Mouse (Mus musculus): ENCODE measurements around the gene Asic2. TPM values are rescaled to one million over a fixed set of nuclear protein-coding genes. Genes with fewer than 3 reads are reported as not detected.

The Asic2 gene
- total RNA-seq, 2 experiments from 2014 or later = 0.10 TPM; not detected in 1

Other genes with a start within 250 kb of the Asic2 start
- under 1 TPM; 0.08 to 0.12 TPM for gene 5530401A14Rik, start 107.8 kb downstream of the Asic2 start, total RNA-seq (2021)
- gene Ccl2, start 67.1 kb upstream of the Asic2 start, total RNA-seq (2021) = 10 to 100 TPM in 1 of 2 experiments, 1 to 10 TPM in 1; 4.8 to 10.3 TPM
- not detected for gene Gm17268, start 70.1 kb upstream of the Asic2 start, total RNA-seq (2021)
- gene Ccl7, start 77.3 kb upstream of the Asic2 start, total RNA-seq (2021) = 1 to 10 TPM; 3.7 to 4.2 TPM
- gene Ccl11, start 89.4 kb upstream of the Asic2 start, total RNA-seq (2021) = 1 to 10 TPM; 5.4 to 6.6 TPM
- gene Ccl12, start 133.4 kb upstream of the Asic2 start, total RNA-seq (2021) = 1 to 10 TPM; 3.9 to 7.8 TPM
- 1 to 10 TPM in 1 of 2 experiments, not detected in 1; 1.0 TPM for gene Ccl8, start 146.7 kb upstream of the Asic2 start, total RNA-seq (2021)

Measured in gastrocnemius, postnatal 4 days (tissue).